Mouse (Mus musculus): ENCODE data around the gene Itpkb. TPM values are rescaled to one million over a fixed set of nuclear protein-coding genes. Genes with fewer than 3 reads are reported as not detected.
"Not testable (repeated sequence)": the region's sequence is repeated elsewhere in the genome, so short reads cannot be mapped to it uniquely, and the experiment has no call there.

The Itpkb gene
- polyA plus RNA-seq, 1 experiment from 2014 or later: 1.4 TPM

- ATAC-seq (no peak), DNase-seq (no peak)
- WGBS (ENCODE audit: insufficient replicate concordance): 61% methylated on average over 10 of the region's 10 CpGs
- TF ChIP-seq CTCF (IDR thresholded peaks at IDR 0.05; ENCODE audit: low read depth) (no peak), EP300 (IDR thresholded peaks at IDR 0.05; ENCODE audit: low read depth) (no peak)
- Histone ChIP-seq H3K36me3 (replicated peaks; ENCODE audit: insufficient read depth, low read length) (no peaks in the 10 kb centered on the region), H3K27ac (ENCODE audit: low read depth) (no peak overlapping the region), H3K9ac (replicated peaks) (no peak overlapping the region), H3K4me2 (ENCODE audit: low read depth, low read length) (no peak overlapping the region), H3K9me3 (ENCODE audit: low read length) (no peaks in the 10 kb centered on the region), H3K4me1 (ENCODE audit: insufficient read depth) (peaks cover 21% of the 10 kb centered on the region), H3K4me3 (ENCODE audit: low read depth, low read length) (no peak overlapping the region), H3K27me3 (ENCODE audit: insufficient read depth, low read length) (no peaks in the 10 kb centered on the region)
These were observed 40.8 kb downstream of the Itpkb start for GRCm38 (mm10) chr1:180370858-180371652.

- not testable (repeated sequence) for DNase-seq; H3K4me3 ChIP-seq (ENCODE audit: low read depth, low read length); H3K4me1 ChIP-seq (ENCODE audit: insufficient read depth); H3K27me3 ChIP-seq (ENCODE audit: insufficient read depth, low read length); H3K4me2 ChIP-seq (ENCODE audit: low read depth, low read length); H3K9ac ChIP-seq (replicated peaks); H3K36me3 ChIP-seq (replicated peaks; ENCODE audit: insufficient read depth, low read length); H3K27ac ChIP-seq (ENCODE audit: low read depth); H3K9me3 ChIP-seq (ENCODE audit: low read length); ATAC-seq
- 69% methylated on average over 5 of the region's 5 CpGs for WGBS (ENCODE audit: insufficient replicate concordance)
These were observed 42.0 kb downstream of the Itpkb start for GRCm38 (mm10) chr1:180372258-180372657.

- Histone ChIP-seq H3K4me2 (ENCODE audit: low read depth, low read length) (no peak overlapping the region), H3K27ac (ENCODE audit: low read depth) (no peak overlapping the region), H3K27me3 (ENCODE audit: insufficient read depth, low read length) (no peaks in the 10 kb centered on the region), H3K9ac (replicated peaks) (no peak overlapping the region), H3K4me1 (ENCODE audit: insufficient read depth) (no peaks in the 10 kb centered on the region), H3K36me3 (replicated peaks; ENCODE audit: insufficient read depth, low read length) (no peaks in the 10 kb centered on the region), H3K9me3 (ENCODE audit: low read length) (no peaks in the 10 kb centered on the region), H3K4me3 (ENCODE audit: low read depth, low read length) (no peak overlapping the region)
- TF ChIP-seq CTCF (IDR thresholded peaks at IDR 0.05; ENCODE audit: low read depth): no peak
- no peak for TF ChIP-seq EP300 (IDR thresholded peaks at IDR 0.05; ENCODE audit: low read depth)
- 75% methylated on average over 7 of the region's 7 CpGs for WGBS (ENCODE audit: insufficient replicate concordance)
- ATAC-seq (no peak), DNase-seq (no peak)
These were observed 46.3 kb downstream of the Itpkb start for GRCm38 (mm10) chr1:180376598-180376997.

GRCm38 (mm10) chr1:180379559-180379958 is 49.3 kb downstream of the Itpkb start:
- no peak overlapping the region for H3K4me2 ChIP-seq (ENCODE audit: low read depth, low read length)
- DNase-seq (no peak), ATAC-seq (no peak)
- WGBS (ENCODE audit: insufficient replicate concordance): 71% methylated on average over 3 of the region's 3 CpGs
- H3K27me3 ChIP-seq (ENCODE audit: insufficient read depth, low read length): no peaks in the 10 kb centered on the region
- H3K36me3 ChIP-seq (replicated peaks; ENCODE audit: insufficient read depth, low read length): no peaks in the 10 kb centered on the region
- H3K4me1 ChIP-seq (ENCODE audit: insufficient read depth): no peaks in the 10 kb centered on the region
- no peak overlapping the region for H3K27ac ChIP-seq (ENCODE audit: low read depth)
- no peaks in the 10 kb centered on the region for H3K9me3 ChIP-seq (ENCODE audit: low read length)
- no peak for TF ChIP-seq EP300 (IDR thresholded peaks at IDR 0.05; ENCODE audit: low read depth)
- TF ChIP-seq CTCF (IDR thresholded peaks at IDR 0.05; ENCODE audit: low read depth): no peak
- no peak overlapping the region for H3K4me3 ChIP-seq (ENCODE audit: low read depth, low read length)
- H3K9ac ChIP-seq (replicated peaks): no peak overlapping the region

GRCm38 (mm10) chr1:180382358-180382757 is 52.1 kb downstream of the Itpkb start:
- no peak for TF ChIP-seq EP300 (IDR thresholded peaks at IDR 0.05; ENCODE audit: low read depth)
- no peak for TF ChIP-seq CTCF (IDR thresholded peaks at IDR 0.05; ENCODE audit: low read depth)

GRCm38 (mm10) chr1:180383884-180384283 is 53.6 kb downstream of the Itpkb start:
- Histone ChIP-seq H3K9me3 (ENCODE audit: low read length) (no peaks in the 10 kb centered on the region), H3K9ac (replicated peaks) (no peak overlapping the region), H3K27me3 (ENCODE audit: insufficient read depth, low read length) (no peaks in the 10 kb centered on the region), H3K27ac (ENCODE audit: low read depth) (no peak overlapping the region), H3K36me3 (replicated peaks; ENCODE audit: insufficient read depth, low read length) (no peaks in the 10 kb centered on the region), H3K4me3 (ENCODE audit: low read depth, low read length) (no peak overlapping the region), H3K4me1 (ENCODE audit: insufficient read depth) (peaks cover 15% of the 10 kb centered on the region), H3K4me2 (ENCODE audit: low read depth, low read length) (no peak overlapping the region)
- ATAC-seq: no peak
- WGBS (ENCODE audit: insufficient replicate concordance): 89% methylated on average over 8 of the region's 8 CpGs
- TF ChIP-seq CTCF (IDR thresholded peaks at IDR 0.05; ENCODE audit: low read depth) (no peak), EP300 (IDR thresholded peaks at IDR 0.05; ENCODE audit: low read depth) (no peak)
- no peak for DNase-seq

More at GRCm38 (mm10) chr1:180382358-180382757, 52.1 kb downstream of the Itpkb start:
- Histone ChIP-seq H3K36me3 (replicated peaks; ENCODE audit: insufficient read depth, low read length) (no peaks in the 10 kb centered on the region), H3K4me2 (ENCODE audit: low read depth, low read length) (no peak overlapping the region), H3K9ac (replicated peaks) (no peak overlapping the region), H3K4me1 (ENCODE audit: insufficient read depth) (peaks cover 6% of the 10 kb centered on the region; the same call in 1 of the 2 replicates), H3K27me3 (ENCODE audit: insufficient read depth, low read length) (no peaks in the 10 kb centered on the region), H3K9me3 (ENCODE audit: low read length) (no peaks in the 10 kb centered on the region), H3K4me3 (ENCODE audit: low read depth, low read length) (no peak overlapping the region), H3K27ac (ENCODE audit: low read depth) (no peak overlapping the region)
- DNase-seq (no peak), ATAC-seq (no peak)
- WGBS (ENCODE audit: insufficient replicate concordance): 71% methylated on average over 8 of the region's 8 CpGs
